Mouse (Mus musculus): ENCODE data around the gene Ppia.
"Not testable (repeated sequence)": the region's sequence is repeated elsewhere in the genome, so short reads cannot be mapped to it uniquely, and the experiment has no call there.

Gene Ppia

GRCm38 (mm10) chr11:6404699-6405566 is 10.3 kb upstream of the Ppia start:
- DNase-seq, result no peak

DNA sequence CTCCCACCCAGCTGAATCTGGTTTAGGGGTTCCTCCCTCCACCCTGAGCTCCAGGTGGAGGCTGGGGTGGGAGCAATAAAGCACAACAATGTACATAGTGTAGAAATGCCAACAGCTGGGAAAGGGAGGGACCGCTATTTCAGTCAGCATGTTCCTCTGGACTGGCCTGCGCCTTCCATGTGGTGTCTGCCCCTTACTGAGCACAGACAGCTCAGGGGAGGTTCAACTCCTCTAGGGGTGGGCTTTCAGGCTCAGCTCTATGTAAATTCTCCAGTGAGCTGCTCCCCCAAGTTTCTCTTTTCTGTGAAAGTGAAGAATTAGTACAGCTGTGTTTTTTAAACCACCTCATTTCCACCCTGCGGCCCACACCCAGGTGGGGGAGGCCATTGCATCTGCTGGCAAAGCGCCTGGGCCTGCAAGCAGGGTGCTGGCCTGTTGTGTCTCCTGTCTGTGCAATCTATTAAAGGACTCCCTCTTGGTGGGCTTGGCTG is 9.6 kb upstream of the Ppia start:
- peak; percentile 54 to 58 for DNase-seq

- peak; percentile 84 to 91 for DNase-seq
These were observed 8.7 kb upstream of the Ppia start for GRCm38 (mm10) chr11:6406251-6407161.

- no peak for DNase-seq
These were observed 8.1 kb upstream of the Ppia start for GRCm38 (mm10) chr11:6407162-6407621.

GRCm38 (mm10) chr11:6410050-6410602 is 5.1 kb upstream of the Ppia start:
- DNase-seq, result no peak

DNA sequence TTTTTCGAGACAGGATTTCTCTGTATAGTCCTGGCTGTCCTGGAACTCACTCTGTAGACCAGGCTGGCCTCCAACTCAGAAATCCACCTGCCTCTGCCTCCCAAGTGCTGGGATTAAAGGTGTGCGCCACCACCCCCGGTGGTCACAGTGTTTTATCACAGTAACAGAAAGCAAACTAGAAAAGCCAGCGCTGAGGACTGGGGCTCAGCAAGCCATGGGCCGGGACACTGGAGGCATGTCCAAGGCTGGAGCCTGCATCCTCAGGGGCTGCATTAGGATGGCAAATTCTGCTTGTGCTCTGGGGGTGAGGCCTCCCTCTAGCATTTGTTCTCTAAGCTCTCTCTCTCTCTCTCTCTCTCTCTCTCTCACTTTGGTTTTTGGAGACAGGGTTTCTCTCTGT is 4.5 kb upstream of the Ppia start:
- DNase-seq, result not testable (repeated sequence)

DNA sequence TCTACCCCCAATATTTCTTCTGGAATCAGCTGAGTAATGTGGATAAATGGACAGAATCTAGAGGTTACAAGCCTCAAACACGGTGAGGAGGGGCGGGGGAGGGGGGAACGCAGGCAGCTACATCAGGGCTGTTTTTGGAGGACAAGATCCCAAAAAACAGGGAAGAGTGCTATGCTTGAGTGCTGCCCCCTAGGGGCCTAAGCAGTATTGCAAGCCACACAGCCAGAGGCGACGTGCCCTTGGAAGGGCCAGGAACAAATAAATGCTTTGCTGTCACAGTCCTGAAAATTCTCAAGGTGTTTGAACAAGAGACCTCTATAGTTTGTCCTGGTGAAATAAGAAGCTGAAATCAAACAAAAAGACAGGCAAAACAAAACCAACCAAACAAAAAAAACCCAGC is 3.6 kb upstream of the Ppia start:
- peak; percentile 65 to 87 for DNase-seq

DNA sequence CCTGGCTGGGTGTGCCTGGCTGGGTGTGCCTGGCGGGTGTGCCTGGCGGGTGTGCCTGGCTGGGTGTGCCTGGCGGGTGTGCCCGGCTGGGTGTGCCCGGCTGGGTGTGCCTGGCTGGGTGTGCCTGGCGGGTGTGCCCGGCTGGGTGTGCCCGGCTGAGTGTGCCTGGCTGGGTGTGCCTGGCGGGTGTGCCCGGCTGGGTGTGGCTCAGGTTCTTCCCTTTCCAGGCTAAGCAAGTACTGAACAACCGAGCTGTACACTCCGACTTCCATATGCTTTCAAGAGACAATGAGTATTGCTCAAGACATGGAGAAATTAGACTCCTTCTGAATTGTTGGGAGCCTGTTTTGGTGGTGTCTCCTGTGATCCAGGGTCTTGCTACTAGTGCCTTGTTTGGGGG is 2.0 kb upstream of the Ppia start:
- no peak for DNase-seq

- DNase-seq, result peak; percentile 98 to 99
These were observed 535 bp downstream of the Ppia start for GRCm38 (mm10) chr11:6415551-6416404.

GRCm38 (mm10) chr11:6416405-6417034 is 1.3 kb downstream of the Ppia start:
- peak; percentile 77 for DNase-seq

GRCm38 (mm10) chr11:6417069-6417468 is 1.8 kb downstream of the Ppia start:
- no peak for DNase-seq

GRCm38 (mm10) chr11:6417490-6417889 is 2.2 kb downstream of the Ppia start:
- no peak for DNase-seq

- no peak for DNase-seq
These were observed 3.5 kb downstream of the Ppia start for GRCm38 (mm10) chr11:6418751-6419150.

GRCm38 (mm10) chr11:6419156-6419555 is 3.9 kb downstream of the Ppia start:
- not testable (repeated sequence) for DNase-seq

GRCm38 (mm10) chr11:6420283-6420703 is 5.0 kb downstream of the Ppia start:
- DNase-seq, result no peak

DNA sequence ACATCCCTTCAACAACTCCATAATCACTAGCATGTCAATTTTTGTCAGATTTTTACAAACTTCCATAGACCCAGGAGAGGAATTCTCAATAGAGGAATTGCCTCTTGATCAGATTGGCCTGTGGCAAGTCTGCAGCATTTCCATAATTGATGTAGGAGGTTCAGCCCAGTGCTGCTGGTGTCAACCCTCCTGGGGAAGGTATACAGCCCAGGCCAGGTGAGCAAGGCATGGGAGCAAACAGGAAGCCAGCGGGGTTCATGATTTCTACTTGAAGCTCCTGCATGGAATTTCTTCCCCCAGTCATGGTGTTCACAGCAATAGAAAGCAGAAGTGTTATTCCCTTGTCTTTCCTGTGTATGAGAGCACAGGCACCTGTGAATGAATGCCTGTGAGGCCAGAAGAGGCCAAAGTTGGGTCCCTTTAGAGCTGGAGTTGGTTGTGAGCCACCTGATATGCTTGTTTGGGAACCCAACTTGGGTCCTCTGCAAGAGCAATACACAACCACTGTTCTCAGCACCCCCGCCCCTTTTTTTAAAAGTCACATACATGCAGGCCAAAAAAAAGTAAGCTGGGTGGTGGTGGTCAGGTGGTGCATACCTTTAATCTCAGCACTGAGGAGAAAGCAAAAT is 5.6 kb downstream of the Ppia start:
- no peak for DNase-seq

DNA sequence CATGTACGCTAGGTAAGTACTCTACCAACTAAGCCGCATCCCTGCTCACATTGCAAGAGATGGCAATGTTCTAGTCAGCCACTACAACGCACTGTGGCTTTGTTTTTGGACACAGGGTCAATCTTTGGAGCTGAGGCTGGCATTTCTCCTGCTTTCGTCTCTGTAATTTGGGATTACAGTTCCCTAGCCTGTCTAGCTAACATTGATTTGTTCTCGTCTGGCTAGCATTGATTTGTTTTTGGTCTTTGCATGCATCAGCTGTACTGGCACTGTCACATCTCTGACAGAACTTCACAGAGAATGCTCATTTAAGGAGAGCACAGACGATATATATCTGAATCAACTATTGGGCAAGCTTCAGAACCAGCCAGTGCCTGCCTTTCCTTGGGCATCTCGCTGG is 14.9 kb downstream of the Ppia start:
- no peak for DNase-seq

DNA sequence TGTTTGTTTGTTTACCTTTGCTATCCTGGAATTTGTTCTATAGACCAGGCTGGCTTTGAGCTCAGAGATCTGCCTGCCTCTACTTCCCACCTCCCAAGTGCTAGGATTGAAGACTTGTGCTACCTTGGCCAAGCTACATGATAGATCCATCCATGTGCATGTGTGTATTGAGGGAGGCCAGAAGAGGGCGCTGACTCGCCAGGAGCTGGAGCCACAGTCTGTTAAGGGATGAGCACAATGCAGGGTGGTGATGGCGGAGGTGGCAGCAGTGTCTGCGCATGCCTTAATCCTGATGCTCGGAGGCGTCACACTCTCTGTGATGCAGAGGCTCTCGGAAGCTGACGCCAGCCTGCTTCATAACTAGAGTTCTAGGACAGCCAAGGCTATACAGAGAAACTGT is 21.2 kb downstream of the Ppia start:
- DNase-seq, result peak in 1 of 2 experiments; percentile 55

DNA sequence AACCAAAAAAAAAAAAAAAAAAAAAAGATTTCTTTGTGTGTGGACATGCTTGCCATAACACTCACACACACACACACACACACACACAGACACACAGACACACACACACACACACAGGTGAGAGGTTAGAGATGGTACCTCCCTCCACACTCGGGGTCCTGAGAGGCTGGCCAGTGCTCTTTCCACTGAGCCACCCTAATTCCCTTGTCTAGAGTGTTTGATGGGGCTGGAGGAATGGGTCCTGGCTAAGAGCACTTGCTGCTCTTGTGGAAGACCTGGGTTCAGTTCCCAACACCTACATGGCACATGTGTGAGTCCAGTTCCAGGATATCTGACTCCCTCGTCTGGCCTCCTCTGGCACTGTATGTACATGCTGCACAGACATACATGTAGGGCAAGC is 22.4 kb downstream of the Ppia start:
- no peak for DNase-seq

DNA sequence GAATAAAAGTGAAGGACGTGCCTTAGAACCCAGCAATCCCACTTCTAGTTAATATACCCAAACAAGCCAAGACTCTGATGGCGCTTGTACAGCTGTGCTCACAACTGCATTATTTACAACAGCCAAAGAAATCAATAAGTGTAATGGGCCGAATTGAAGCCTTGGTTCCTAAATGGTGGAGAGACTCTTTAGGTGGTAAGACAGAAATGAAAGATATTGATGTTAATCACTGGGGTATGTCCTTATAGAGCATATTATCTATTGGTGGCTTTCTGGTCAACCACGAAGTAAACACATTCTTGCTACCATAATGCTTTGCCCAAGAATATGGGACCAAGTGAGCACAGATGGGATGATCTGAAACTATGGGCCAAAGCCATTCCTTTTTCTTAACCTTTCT is 24.9 kb downstream of the Ppia start:
- no peak for DNase-seq

GRCm38 (mm10) chr11:6442566-6442965 is 27.3 kb downstream of the Ppia start:
- peak; percentile 28 for DNase-seq
